Mouse (Mus musculus) cerebellum, postnatal 36 days (tissue): ENCODE data around the gene Mrgpre.
A peak's percentile ranks its signal among the peaks of the same experiment; 100 is the strongest.

Source experiments
- DNase-seq, 2 experiments: peaks; one replicate each; pipeline ENCODE4 v3.0.0; 2021 to 2022; ENCODE audit warnings: mixed read lengths in 2 of 2

Gene Mrgpre

GRCm38 (mm10) chr7:143776137-143776536 is 8.2 kb downstream of the Mrgpre start:
- DNase-seq: no peak

DNA sequence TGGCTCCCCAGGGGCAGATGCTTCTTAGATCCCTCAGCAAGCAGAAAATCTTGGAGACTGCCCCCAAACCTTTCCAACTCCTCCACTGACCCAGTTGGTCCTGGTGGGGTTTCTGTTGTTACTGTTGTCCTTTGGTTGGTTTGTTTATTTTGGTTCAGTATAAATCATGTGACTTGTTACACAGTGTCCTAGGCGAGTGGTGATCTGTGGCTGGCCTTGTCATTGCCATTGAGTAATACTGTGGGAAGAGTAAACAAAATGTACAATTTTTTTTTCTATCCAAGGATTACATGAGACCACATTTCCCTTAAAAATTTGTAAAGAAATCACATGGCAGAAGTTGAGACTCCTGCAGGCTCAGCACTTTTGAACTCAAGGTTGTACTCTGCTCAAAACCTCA is 14.8 kb downstream of the Mrgpre start:
- DNase-seq: no peak

DNA sequence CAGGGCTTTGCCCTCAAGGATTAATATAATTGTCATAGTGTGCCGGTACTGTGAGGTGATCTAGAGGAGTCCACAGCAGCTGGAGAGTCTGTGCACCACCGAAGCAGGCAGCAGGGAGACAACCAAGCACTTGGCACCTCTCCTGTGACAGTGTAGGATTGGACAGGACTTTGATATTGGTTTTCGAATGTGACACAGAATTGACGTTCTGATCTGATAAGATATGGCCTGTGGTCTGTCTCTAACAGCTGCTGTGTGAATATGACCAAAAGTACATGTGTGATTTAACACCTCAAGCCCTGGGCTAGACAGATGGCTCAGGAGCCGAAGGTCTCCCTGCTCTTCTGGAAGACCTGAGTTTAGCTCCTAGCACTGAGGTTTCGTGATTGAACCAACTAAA is 16.0 kb downstream of the Mrgpre start:
- no peak for DNase-seq

DNA sequence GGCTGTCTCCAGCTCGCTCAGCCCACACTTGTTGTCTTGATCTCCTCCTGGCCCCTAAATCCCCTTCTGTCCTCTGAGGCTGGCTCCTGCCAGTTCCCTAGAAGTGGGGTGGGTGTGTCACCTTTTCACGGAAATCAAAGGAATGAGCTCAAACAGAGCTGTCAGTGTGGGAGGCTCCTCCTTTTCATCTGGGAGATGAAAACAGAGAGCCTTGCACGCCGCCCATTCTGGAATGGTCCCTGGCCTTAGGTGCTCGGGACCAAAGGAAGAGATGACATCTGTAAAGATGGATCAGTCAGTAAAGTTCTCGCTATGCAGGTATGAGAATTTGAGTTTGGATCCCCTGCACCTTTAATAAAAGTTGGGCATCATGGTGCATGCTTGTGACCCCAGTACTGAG is 17.4 kb downstream of the Mrgpre start, which contains the start of gene Mrgprg:
TSS of gene Mrgprg (minus strand) at position 101 of the 400 bp plus-strand sequence.
- DNase-seq: no peak

DNA sequence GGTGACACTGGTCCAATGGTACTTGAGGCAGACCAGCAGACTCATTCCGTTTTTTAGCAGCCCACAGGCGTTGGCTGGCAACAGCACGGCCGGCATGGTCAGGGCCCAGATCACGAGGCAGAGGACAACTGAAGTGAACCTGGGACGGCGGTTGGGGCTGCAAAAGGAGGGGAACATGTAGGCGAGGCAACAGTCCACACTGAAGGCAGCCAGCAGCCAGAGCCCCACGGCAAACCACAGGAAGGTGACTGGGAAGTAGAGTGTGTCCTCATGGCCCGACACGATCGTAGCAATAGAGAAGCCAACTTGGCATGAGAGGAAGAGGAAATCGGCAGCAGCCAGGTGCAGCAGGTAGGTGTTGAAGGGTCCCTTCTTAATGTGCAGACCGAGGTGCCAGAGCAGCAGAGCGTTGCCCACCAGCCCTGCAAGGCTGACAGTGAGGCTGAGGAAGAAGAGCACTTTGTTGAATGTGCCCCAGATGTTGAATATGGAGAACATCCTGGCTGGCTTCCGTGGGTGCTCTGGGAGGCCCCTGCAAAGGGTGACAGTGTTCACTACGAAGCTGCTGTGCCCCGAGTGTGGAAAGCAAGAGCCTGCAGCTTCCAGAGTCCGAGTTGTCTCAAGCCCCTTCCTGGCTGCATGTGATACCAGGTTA is 19.3 kb downstream of the Mrgpre start:
- DNase-seq: no peak

DNA sequence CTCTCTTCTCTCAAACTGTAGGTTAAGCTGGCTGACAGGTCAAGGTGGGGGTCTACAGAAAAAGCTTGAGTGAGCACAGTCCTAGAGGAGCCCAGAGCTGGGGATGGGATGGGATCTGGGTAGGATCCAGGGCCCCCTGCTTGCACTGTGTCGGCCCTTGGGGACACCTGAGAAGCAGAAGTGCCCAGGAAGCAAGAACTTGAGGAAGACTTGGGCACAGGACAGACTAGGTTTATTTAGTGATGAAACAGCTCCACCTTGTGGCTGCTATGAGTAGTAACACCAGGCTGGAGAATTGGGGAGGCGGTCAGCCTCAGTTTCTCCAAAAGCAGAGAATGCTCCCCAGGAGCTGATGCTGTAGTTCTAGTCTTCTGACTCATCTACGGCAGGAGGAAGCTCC is 20.5 kb downstream of the Mrgpre start:
- DNase-seq: no peak

GRCm38 (mm10) chr7:143758956-143759355 is 25.3 kb downstream of the Mrgpre start:
- DNase-seq: peak; percentile 78 to 80

- no peak for DNase-seq
These were observed 26.6 kb downstream of the Mrgpre start for GRCm38 (mm10) chr7:143757696-143758095.

DNA sequence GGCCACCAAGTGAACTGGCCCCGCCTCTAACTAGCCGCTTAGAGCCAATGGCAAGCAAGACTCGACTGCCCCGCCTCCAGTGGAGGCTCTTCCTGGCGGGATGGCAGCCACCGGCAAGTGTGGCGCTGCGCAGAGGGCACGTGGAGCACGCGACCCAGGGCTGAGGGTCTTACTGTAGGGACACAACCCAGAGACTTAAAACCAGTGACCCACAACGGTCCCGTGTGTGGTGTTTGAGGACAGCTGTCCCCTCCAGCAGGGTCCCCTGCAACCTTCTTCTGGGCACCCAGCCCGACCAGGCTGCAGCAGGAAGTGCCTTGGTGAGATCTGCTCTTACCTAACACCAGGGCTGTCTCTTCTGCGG is 27.3 kb downstream of the Mrgpre start:
- DNase-seq: peak; percentile 33 to 52

- DNase-seq: no peak
These were observed 27.9 kb downstream of the Mrgpre start, which contains the start of gene Osbpl5 for GRCm38 (mm10) chr7:143756125-143757026. Osbpl5 (minus strand) TSS chr7:143756985.

DNA sequence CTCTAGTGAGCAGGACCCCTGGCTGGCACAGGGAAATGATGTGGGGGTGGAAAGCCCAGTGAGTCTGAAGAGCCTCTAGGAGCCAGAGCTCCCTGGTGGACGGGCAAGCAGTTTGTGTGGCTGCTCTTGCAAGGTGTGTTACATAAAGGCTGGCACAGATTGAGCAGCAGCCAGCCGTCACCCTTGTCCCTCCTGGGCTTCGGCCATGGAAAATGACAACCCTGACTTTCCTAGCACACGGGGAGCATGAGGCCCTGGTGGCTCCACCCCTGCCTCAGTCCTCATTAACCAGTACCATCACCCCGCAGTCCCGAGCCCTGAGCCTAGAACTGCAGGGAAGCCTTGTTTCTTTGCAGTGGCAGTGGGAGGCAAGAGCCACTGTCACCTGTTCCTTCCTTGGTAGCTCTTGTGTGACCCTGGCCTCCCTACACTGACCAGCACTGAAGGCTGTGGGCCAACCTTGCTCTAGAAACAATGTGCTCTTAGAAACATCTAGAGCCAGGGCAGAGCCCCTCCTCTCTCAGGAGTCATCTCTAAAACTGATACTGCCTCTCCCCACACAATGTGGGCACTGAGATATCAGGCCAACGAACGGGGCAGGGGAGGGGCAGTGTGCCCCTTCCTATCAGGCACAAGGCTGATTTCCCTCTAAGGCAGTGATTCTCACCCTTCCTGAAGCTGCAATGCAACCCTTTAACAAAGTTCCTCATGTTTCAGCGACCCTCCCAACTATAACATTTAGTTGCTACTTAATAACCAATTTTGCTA is 28.8 kb downstream of the Mrgpre start:
- no peak for DNase-seq

DNA sequence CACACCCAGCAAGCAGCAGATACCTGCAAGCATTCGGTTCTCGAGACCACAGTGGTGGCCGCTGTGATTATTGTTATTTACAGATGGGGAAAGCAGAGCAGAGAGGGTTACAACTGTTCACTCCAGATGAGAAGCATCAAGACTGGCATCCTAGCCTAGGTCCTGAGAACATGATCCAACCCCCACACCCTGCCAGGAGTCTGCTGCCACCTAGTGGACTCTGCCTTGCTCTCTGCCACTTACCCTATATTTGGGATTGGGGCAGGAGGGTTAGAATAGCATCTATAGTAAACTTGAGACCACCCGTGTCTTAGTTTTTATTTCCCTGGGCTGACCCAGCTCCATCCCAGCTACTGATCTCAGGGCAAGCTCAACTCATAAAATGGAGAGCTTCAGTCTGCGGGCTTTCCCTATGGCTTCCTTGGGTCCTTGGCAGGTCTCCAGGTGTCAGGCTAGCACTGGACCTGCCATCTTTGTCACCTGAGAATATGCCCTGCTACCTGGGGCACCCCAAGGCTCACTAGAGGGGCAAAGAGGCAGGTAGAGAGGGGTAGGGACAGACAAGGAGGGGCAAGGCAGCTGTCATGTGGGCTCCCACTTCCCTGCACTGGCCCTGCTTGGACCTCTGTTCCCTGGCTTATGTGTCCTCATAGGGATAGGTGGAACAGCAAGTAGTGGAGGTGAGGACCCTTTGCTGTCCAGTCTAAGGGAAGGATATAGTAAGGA is 30.1 kb downstream of the Mrgpre start:
- peak; percentile 53 to 56 for DNase-seq

DNA sequence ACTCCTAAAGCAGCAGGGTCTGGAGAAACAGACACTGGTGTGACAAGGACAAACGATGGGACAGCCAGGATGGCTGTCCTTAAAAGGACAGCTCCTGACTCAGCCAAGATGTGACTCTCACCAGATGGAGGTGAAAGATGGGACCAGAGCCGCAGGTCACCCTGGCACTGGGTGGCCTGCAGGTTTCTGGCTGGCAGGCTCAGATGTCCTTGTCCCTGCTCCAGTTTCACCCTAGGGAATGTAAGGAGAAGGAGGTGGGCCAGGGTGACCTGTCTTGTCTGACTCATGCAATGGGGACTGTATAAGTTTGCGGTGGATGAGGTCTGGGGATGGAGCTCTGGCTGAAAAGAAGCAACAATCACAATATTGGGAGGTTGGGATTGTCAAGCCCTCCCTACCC is 31.7 kb downstream of the Mrgpre start:
- DNase-seq: peak; percentile 24 to 28

GRCm38 (mm10) chr7:143752056-143752455 is 32.2 kb downstream of the Mrgpre start:
- no peak for DNase-seq

GRCm38 (mm10) chr7:143751380-143751779 is 32.9 kb downstream of the Mrgpre start:
- no peak for DNase-seq

- DNase-seq: no peak
These were observed 35.3 kb downstream of the Mrgpre start for GRCm38 (mm10) chr7:143749045-143749444.

DNA sequence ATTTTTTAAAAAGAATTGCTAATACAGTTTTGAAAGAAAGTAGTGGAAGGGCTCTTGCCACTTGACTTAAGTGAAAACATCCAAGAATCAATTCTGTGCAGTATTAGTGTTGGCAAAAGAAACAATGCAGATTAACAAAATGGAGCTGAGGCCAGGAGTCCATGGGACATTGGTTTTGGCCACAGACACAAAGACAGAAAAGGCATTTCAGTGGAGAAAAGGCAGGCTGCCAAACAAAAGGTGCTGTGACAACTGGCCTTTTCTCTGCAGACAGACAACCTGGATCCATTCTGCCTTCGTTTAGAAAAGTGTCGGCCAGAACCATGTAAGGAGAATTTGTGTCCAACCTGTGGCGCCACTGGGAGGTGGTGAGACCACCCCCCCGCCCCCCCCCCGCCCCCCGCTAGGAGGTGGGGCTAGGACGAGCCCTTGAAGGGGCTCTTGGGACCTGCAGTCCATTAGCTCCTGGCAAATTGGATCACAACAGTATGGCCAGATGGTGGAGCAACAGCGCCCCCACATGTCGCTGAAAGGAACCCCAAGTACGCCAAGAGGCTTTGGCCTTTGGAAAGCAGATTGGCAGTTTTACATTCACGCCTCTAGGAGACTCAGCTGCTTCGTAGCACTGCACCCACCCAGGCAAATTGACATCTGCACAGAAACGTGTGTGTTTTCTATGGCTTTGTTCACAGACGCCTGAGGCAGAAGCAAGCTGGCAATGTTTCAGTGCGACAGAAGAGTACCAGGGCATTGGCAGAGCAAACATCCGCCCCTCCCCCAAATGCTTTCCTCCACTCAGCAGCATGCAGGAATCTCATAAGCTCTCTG is 36.0 kb downstream of the Mrgpre start:
- peak; percentile 85 to 86 for DNase-seq

DNA sequence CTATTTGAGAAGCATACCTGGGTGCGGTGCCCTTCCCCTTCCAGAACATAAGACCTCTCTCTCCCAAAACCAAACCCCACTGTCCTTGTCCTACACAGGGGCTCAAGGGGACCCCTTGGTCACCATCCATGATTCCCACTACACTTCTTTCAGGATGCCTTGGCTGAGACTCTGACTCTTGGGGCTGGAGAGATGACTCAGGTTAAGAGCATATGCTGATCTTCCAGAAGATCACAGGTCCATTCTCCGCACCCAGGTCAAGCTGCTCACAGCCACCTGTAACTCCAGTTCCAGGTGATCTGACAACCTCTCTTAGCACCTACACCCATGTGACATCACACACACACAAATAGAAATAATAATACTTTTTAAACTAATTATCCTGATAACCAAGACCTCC is 43.6 kb downstream of the Mrgpre start:
- no peak for DNase-seq

DNA sequence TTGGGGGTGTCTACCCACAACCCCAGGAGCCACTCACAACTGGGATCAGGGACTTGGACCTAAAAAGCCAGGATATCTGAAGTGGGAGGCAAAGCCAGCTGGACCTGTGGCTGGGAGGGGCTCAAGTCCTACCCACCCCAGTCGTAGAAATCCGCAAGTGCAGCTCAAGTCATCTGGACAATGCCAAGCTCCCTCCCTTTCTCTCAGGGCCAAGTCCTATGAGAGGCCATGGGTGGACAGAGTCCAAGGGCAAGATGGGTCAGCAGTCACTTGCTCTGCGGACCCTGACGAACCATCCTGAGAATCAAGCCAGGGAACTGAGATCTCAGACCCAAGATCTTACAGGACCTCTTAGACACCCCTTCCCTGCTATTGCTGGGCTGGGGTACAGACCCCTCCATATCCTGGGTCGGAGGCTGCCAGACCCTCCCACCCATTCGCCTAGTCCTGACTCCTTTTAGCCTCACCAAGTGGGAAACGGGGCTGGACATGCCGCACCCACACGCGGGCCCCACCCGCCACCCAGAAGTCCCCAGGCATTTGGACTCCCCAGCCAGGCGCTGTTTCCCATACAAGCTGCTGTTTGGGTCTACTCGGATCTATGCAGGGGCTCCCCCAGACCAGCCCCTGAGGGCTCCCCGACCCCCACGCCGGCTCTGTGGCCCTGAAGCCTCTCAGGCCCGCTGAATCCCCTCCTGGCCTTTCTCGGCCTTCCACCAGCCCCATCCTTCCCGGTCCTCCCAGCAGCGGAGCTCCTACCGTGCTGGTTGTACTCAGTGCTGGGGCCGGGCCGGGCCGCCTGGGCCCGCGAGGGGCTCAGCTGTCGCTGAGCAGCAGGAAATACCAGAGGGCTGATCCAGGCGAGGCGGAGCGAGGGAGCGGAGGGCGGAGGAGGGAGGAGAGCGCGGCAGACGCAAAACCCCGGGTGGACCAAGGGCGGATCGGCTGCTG is 44.5 kb downstream of the Mrgpre start:
- peak; percentile 42 to 56 for DNase-seq

- DNase-seq: no peak
These were observed 45.7 kb downstream of the Mrgpre start for GRCm38 (mm10) chr7:143738601-143739006.
